Mouse (Mus musculus) stomach, postnatal 0 days (tissue): ENCODE measurements at regions not wholly inside any gene's neighbourhood (a gene's known extent, or its start where the extent isn't known, plus 50 kb on each side); places are given as distances from the start of the nearest gene placed in this dataset.

Source experiments
- CTCF ChIP-seq: IDR thresholded peaks from 2 replicates; pipeline ENCODE4 v1.5.1; 2016; ENCODE audit warnings: antibody characterized with exemption, low read depth, mild to moderate bottlenecking, moderate library complexity
- EP300 ChIP-seq: optimal IDR thresholded peaks from 2 replicates; pipeline ENCODE3; 2016; ENCODE audit warnings: antibody characterized with exemption

DNA sequence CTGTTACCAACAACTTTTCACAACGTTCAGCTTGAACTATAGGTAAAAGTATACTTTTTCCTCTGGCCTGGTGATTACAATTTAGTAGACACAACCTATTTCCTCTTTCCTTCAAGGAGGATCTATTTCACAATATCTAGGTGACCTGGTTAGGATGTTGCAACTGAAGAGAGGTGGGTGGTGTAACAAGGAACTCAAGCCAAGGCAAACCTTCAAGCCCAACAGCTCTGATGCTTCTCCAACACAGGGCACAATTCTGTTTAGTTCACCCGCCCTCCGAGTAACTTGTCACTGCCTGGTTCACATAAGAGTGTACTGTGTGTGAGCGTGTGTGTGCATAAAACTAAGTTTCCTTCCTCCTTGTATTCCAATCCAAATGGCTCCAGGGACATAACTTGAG lies 161.2 kb upstream of the Far2 start:
- TF ChIP-seq EP300 (no peak), CTCF (no peak)
